Mouse (Mus musculus): ENCODE results near the gene Sapcd1.

Sapcd1 gene

DNA sequence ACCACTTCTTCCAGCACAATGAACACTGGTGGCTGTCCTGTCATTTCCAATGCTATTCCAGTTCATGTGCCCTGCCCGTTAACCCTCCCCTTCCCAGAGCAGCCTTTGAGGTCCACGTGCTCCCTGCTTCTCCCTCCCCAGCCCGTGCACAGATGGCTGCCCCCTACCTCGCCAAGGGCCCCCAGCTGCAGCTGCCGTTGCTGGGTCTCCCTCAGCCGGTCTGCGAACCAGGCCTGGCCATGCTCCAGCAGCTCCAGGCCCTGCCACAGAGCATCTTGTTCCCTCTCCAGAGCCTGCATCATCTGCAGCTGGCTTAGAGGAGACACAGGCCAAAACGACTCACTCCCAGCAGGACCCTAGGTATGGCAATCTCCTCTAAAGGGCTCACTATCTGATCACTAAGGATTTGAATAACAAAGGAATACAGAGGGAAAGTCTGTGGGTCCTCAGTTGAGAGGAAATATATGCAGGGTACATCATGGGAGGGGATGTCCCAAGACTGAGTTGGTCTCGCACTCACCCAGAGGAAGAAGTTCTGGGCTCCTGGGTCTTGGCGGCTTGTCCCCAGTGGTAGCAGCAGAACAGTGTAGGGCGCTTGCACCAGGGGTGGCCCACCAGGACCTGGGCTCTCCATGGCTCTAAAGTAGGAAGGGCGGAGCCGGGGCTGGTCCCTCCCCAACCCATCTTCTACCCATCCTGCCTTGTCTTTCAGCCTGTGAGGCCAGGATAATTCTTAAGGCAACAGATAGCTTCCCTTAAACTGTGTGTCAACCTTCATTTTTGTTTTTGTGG, at the start of gene Sapcd1:
Gene Sapcd1 (minus strand): TSS at position 740 of the 792 bp plus-strand sequence.
- no peak for DNase-seq (ENCODE audit: low spot score in 2 of 2)

DNA sequence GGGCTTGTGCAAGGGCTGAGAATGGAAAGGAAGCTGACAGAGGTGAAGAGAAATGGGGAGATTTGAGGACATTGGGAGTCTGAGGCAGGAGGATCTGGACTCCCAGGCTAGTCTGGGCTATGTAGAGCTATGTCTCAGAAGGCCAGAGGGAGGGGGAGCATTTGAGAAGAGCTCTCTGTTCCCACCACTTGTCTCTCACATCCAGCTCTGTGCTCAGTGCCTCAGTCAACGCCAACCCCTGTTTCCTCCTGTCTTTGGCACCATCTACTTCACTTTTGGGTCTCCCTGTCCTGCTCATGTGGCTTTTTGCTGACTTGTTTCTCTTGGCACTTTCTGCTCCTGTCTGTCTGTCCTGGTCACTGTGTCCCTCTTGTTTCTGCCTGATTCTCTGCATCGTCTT, 49.5 kb upstream of the Sapcd1 start:
- DNase-seq (ENCODE audit: low spot score in 2 of 2), result no peak

DNA sequence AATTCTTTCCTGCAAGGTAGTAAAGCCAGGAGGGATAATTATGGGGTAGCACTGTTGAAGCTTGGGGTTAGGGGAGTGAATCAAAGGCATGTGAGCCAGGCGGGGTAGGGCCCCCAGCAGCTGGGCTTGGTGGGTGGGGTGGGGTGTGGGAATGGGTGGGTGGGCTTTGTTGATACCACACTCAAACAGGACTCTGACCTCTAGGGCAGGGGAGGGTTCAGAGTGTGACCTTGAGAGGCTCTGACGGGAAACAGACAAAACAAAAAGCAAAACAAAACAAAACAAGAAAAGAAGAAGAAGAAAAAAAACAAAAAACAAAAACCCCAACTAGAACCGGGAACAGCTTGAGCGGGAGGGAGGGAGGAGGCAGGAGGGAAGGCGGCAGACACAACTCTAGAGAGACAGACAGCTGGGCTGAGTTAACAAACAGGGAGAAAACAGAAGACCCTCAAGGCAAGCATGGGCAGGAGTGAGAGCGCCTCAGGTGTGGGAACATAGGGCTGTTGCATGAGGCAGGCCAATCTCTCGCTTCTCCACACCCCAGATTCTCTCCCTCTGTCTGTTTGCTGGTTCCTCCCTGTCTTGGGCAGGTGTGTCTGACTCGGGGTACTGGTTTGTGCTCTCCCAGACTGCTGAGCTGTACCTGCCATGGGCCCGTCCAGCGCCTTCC, 48.8 kb upstream of the Sapcd1 start, which contains the start of gene Ly6g6e:
Gene Ly6g6e (plus strand): TSS at position 396 of the 670 bp plus-strand sequence.
- no peak for DNase-seq (ENCODE audit: low spot score in 2 of 2)

DNA sequence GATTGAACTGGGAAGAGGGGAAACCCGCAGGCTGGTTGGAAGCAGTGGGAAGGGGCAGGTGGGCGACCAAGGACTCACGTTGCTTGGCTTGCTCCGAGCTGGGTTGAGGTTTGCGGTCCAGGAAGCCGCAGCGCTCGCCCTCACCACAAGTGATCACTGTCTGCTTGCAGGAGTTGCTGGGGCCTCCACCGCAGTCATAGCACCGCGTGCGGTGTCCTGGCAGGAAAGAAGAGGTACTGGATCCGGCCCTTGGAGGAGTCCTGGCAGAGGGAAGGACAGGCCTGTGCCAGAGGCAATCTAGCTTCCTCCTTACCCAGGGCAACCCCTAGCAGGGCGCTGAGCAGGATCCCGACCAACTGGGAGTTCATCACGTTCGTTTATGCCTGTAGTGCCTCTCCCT, 46.3 kb upstream of the Sapcd1 start:
- no peak for DNase-seq (ENCODE audit: low spot score in 2 of 2)

DNA sequence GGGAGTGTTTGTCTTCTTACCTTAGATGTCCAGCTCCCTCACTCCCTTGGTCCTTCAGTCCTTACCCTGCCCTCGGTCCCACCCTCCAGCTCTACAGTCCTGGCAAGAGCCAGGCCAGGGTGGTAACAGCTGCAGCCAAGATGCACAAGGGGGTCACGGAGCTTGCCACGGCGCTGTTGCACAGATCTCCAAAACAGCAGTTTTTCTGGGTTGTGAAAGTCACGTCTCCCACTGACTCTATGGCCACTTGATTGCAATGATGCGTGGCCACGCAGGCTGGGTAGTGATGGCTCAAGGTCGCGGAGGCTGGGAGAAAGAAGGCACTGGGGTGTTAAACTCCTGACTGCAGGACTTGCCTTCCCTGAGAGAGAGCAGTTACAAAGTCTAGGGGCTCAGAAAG, 43.6 kb upstream of the Sapcd1 start:
- no peak for DNase-seq (ENCODE audit: low spot score in 2 of 2)

DNA sequence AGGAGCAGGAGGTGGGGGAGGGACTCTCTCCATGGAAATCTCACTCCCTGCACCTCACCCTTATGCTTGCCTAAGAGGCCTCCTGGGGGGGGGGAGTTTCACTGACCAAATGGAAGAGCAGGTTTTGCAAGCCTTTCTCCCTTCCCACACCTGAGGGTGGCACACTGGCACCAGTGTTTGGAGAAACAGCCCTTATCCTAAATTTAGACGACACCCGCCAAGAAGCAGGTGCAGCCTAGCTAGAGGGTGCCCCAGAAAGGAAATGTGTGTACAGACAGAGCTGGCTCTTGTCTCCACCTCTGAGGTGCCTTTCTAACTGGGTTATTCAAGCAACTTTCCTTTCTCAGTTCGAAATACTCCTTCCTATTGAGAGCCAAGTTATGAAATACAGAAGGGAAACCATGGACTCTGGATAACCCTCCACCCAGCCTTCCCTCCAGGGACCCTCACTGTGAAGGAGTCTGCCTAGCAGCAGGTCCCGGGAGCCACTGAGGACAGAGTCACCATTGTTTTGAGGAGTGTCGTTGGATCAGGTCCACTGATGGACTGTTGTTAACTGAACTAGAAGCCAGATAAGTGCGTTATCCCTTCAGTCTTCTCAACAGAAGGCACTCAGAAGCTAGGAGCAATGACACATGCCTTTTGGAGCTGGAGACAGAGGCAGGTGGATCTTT, 42.9 kb upstream of the Sapcd1 start:
- no peak for DNase-seq (ENCODE audit: low spot score in 2 of 2)

DNA sequence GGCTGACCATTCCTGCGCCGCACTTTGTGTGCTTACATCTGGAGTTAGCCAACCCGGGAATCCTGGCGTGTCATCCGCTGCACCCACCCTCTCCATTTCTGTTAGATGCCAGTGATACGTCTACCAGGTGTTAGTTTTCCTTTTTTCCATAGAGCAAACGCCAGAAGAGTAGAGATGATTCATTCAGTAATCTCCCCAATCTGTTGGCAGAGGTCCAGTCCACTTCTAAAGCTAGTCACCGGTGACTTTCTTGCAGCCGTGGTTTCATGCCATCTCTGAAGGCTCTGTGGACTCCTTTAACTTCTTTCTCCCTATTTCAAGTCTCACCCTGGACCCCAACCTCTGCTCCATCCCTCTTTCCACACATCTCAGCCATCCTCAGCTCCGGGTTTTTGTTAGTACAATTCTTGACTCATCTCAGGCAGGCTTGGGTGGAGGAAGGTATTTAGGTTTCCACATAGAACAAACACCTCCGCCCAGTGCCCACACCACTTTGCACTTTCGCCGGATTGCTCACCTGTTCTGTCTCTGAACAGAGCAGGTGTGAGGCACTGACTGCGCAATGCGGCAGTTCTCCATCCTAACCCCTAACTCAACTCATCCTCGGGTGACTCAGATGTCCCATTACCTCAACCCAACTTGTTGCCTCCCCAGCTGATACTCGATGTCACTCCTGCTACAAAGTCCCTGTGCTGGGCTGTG, 40.5 kb upstream of the Sapcd1 start:
- DNase-seq (ENCODE audit: low spot score in 2 of 2), result no peak

DNA sequence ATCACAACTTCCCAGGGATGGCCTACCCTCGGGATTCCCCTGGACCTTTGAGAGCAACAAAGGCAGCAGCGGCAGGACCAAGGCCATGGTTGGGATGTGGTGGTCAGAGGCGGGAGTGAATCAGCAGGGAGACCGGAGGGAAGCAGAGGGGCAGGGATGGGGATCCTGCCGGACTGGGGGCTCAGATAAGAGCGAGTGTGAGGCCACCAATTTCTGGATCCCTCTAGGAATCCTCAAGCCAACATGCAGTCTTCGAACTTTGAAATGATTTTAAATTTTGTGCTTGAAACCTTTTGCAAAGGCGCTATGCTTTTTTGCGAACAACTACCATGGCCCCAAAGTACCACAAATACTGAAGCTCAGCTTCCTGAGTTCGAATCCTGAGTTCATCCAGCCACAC, 38.3 kb upstream of the Sapcd1 start, which contains the start of gene Mpig6b:
Gene Mpig6b (minus strand): TSS at position 101 of the 400 bp plus-strand sequence.
- no peak for DNase-seq (ENCODE audit: low spot score in 2 of 2)

DNA sequence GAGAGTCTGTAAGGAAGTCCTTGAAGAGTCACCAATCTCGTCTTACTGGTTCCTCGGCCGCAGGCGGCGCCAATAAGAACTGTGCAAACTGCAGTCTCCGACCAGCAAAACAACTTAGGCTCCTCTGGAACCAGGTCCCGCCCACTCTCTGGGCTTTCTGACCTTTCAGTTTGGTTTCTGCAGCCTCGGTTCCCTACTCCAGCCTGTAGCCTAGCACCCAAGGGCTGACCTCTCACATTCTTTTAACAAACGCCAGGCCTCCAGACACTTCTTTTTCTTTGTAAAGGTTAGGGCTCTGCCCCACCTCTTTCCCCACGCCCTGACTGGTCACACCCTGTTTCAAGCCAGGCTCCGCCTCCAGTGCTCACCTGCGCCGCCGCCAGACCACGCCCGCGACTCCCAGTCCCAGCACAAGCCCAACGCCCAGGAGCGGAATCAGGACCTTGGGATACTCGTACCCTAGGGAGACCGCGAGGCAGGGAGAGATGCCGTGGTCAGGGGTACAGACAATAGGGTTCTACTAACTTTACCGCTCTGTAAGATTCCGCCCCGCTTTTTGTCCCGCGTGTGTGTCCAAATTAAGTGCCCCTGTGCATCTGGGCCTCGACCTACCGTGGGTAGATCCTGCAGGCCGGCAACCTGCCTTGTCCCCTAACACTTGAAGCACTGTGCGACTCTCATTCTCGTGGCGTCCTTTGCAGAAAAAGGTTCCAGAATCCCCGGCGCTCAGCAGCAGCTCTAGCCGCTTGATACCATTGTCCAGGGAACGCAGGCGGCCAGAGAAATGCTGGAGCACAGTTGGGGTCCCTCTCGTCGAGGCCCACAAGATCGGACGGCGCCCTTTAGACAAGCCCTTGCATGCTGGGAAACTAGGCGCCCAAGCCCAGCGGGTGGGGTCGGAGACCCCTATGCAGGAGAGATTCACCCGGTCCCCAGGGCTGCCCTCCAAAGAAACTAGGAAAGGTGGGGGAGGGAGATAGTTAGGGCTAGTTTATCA, 37.4 kb upstream of the Sapcd1 start, which contains the start of gene Ly6g6c:
Gene Ly6g6c (plus strand): TSS at position 438 of the 997 bp plus-strand sequence.
- no peak for DNase-seq (ENCODE audit: low spot score in 2 of 2)

DNA sequence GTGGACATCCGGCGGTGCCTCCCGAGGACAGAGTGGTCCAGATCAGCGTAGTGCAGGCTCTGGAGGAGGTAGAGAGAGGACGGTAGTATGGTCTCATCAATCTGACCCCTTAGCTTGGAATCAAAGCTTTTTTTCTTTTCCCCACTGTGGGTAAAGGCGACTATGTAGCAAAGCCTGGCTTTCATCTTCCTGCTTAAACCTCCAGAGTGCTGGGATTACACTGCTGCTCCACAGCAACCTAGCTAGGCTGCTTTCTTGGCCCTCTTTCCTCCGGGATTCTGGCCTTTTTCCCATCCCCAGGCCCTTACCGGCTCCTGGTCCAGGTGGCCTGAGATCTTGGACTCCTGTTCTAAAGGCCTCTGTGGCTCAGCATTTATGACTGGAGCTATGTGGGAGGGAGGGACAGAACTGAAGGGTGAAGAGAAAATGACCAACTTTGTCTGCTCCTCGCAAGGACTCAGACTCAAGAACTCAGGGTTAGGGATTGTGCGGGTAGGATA, 36.6 kb upstream of the Sapcd1 start:
- DNase-seq (ENCODE audit: low spot score in 2 of 2), result no peak

DNA sequence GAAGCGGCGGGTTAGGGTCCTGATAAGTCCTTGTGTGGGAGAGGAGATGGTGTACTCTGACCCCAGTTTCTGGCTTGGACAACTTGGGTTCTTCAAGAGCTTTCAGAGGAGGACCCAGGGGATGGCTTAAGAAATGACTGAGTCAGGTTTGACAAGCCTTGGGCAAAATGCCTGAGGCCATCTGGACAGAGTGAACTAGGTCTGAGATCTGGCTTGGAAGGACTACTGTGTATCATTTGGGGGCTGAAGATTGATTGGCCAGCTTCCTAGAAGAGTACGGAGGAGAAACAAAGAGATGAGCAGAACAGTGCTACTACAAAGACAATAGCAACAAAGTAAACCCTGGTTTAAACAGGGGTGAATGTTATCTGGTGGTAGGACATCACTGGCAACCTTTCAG, 35.6 kb upstream of the Sapcd1 start:
- DNase-seq (ENCODE audit: low spot score in 2 of 2), result no peak

DNA sequence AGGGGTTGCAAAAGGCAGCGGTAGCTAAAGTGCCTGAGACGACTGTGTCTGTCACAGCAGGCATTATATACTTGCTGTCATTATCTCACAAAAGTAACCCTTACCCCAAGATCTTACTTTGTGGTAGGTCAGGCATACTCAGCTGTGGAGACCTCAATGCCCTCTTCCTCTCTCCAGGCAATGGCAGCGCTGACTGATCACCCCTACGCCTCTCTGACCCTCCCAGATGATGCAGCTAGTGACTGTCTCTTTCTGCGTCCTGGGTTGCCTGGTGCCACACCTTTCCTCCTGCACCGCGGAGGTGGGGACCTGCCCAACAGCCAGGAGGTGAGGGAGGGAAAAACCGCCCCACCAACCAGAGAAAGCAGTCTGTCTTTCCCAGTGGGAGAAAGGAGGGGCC, 33.5 kb upstream of the Sapcd1 start:
- no peak for DNase-seq (ENCODE audit: low spot score in 2 of 2)

DNA sequence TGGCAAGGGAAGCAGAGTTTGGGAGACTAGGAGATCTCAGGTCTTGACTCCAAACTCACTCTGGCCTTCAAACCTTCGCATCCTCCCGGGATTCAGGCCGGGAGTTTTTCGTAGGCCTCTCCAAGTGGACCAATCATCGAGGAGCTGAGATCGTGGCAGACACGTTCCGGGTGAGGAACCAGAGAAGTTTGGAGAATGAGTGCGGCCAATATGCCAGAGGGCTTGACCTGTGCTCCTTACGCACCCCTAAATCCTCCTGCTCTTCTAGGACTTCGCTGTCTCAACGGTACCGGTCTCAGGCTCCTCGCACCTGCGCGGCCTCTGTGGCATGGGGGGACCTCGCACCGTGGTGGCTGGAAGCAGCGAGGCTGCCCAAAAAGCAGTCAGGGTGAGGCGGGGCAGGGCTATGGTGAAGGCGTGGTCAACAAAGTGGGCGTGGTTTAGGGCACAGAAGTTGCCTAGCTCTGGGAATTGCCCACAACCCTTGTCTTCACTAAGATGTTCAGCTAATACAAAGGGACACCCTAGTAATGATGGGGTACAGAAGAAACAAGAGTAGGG, 33.0 kb upstream of the Sapcd1 start:
- no peak for DNase-seq (ENCODE audit: low spot score in 2 of 2)

DNA sequence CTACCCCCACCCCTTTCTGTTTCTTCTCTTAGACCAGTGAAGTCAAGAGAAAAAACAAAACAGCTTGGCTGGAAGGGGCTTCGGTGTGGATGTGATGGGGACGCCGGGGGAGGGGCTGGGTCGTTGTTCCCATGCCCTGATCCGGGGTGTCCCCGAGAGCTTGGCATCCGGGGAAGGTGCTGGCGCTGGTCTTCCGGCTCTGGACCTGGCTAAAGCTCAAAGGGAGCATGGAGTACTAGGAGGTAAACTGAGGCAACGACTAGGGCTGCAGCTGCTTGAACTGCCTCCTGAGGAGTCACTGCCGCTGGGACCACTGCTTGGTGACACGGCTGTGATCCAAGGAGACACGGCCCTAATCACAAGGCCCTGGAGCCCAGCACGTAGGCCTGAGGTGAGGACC, 32.3 kb upstream of the Sapcd1 start:
- DNase-seq (ENCODE audit: low spot score in 2 of 2), result no peak

DNA sequence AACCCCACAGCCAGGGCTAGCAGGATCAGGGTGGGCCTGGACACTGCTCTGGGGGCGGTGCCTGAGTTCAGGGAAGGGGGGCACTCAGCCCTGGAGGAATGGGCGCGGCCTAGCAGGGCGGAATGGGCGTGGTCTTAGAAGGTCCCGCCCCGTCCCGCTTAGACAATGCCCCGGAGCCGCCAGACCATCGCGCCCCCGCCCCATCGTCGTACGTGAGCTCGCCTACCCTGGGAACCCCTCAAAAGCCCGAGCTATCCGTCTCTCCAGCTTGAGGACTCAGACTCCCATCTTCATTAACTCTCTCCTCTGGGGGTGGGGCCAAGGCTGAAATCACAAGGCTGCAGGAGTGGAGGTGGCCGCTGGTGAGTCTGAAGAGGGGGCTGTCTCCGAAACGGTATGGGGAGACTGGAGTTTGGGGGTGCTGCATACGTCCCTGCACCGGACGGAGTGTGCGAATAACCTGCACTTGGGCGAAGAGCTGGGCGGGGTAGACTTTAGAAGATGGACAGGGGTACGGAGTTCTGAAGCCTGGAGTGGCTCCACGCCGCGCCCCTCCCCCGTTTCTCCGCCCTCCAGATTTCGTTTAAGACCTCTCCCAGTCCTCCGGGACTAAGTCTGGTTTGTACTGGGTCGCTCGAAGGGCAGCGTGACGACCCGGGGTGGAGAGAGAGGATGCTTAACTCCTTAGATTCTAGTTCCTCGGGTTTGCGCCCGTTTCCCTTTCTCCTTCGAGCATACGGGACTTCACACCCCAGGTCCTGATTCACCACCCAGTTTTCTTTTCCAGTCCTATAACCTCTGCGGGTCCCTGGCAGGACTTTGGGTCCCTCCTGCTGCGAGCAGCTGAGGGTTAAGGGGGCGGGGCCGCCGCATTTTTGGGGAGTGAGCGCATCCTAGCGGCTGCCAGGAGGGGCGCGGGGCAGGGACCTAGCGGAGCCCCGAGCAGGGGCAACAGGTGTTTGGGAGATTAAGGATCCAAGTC, 31.4 kb upstream of the Sapcd1 start, which contains the start of gene Ddah2:
Gene Ddah2 (plus strand): TSS at position 125 of the 982 bp plus-strand sequence.
- DNase-seq (ENCODE audit: low spot score in 2 of 2), result peak; percentile 91 to 93

DNA sequence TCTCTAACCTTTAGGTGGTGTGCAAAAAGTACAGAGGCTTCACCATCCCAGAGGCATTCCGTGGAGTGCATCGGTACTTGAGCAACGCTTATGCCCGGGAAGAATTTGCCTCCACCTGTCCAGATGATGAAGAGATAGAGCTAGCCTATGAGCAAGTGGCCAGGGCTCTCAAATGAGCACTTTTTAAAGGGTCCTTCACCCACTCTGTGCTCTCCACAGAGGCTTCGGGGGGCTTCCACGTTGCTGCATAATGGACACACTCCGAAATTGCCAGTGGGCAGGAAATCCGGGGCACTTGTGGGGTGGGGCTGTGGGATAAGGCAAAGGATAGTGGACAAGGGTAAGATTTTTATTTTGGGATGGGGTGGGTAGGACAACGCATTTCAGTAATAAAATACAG, 30.5 kb upstream of the Sapcd1 start:
- no peak for DNase-seq (ENCODE audit: low spot score in 2 of 2)

DNA sequence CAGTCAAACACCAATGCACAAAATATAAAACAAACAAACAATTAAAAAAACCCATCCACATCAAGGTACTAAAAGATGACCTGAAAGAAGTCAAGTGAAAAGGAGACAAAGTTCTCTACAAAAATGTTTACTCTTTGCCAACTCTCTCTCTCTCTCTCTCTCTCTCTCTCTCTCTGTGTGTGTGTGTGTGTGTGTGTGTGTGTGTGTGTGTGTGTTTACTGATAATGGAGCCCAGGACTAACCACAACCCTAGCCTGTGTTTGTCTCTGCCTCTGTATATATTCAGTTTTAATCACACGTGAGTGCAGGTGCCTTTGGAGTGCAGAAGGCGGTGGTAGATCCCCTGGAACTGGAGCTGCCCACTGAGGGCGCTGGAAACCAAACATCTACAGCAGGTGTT, 29.3 kb upstream of the Sapcd1 start:
- DNase-seq (ENCODE audit: low spot score in 2 of 2), result no peak

DNA sequence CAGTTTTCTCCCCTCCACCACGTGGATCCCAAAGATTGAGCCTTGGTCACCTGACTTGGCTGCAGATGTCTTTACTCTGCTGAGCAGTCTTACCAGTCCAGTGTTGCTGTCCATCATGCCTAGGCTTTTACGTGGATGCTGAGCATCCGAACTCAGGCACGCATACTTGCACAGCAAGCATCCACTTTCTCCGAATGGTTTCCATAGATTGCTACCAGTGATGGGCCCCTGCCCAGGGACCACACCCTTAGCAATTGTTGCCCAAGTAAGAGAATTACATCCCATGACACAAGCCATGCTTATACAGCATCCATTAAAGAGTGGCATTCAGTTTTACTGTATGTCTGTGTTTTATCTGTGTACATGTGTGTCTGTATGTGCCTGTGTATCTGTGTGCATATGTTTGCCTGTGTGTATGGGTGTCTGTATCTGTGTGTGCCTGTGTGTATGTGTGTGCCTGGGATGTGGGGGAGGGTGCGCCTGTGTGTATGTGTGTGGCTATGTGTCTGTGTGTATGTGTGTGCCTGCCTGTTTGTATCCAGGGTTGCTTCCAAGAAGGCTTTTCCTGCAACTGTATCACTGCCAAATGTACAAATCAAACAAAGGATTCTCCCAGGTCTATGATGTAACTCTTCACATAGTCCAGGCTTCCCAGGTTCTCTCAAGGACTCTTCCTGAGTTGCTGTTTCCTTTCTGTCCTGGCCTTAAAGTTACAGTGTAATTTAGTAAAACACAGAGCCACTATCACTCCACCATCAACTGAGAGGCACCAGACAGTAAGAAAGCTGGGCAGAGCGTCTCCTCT, 28.1 kb upstream of the Sapcd1 start:
- no peak for DNase-seq (ENCODE audit: low spot score in 2 of 2)

All from heart, adult 9 months (tissue).